ENCODE assay signal across 8 mouse cellular contexts in genomic region chr16:42745943-42746675, GRCm38 (mm10).
DNase-seq lines count a peak whose midpoint lies in the region; ATAC-seq lines count a peak whose summit lies in the region.

No protein-coding gene starts in this region.

- peaks cover 9% of the 10 kb centered on the region for H3K4me1 ChIP-seq in heart, embryonic 13.5 days
- H3K4me1 ChIP-seq in heart, embryonic 11.5 days (ENCODE audit: control insufficient read depth, insufficient read depth, low read length): no peaks in the 10 kb centered on the region; the same call in 1 of the 2 replicates
- peaks cover 11% of the 10 kb centered on the region for H3K4me1 ChIP-seq in embryonic facial prominence, embryonic 10.5 days
- peaks cover 5% of the 10 kb centered on the region; the same call in 1 of the 2 replicates for H3K4me1 ChIP-seq in stomach, embryonic 15.5 days

- H3K27ac ChIP-seq in heart, embryonic 13.5 days (replicated peaks): no peak overlapping the region
- no peak overlapping the region for H3K27ac ChIP-seq in heart, embryonic 11.5 days (ENCODE audit: low read depth, low read length)
- H3K27ac ChIP-seq in embryonic facial prominence, embryonic 10.5 days (replicated peaks): no peak overlapping the region
- H3K27ac ChIP-seq in stomach, embryonic 15.5 days: no peak overlapping the region

- H3K4me2 ChIP-seq in heart, embryonic 13.5 days: peak overlapping the region; percentile 42
- H3K4me2 ChIP-seq in heart, embryonic 11.5 days: no peak overlapping the region
- peak overlapping the region; percentile 25 for H3K4me2 ChIP-seq in stomach, embryonic 15.5 days

- peak; percentile 86 for DNase-seq in 3T3-L1 (ENCODE audit: low read depth, low spot score)
- peak; percentile 12 for DNase-seq in embryonic facial prominence, embryonic 10.5 days (ENCODE audit: low spot score)
- peak; percentile 3 to 14 for DNase-seq in layer of hippocampus, postnatal 14 days (ENCODE audit: low spot score in 2 of 2)
- DNase-seq in adipocyte (ENCODE audit: low spot score): no peak

- no peak overlapping the region for H3K9ac ChIP-seq in heart, embryonic 13.5 days
- H3K9ac ChIP-seq in heart, embryonic 11.5 days (ENCODE audit: low read depth, low read length): no peak overlapping the region
- H3K9ac ChIP-seq in stomach, embryonic 15.5 days: no peak overlapping the region

- no peaks in the 10 kb centered on the region for H3K36me3 ChIP-seq in heart, embryonic 13.5 days
- no peaks in the 10 kb centered on the region for H3K36me3 ChIP-seq in heart, embryonic 11.5 days (ENCODE audit: control insufficient read depth, insufficient read depth, low read length)
- H3K36me3 ChIP-seq in embryonic facial prominence, embryonic 10.5 days (replicated peaks): no peaks in the 10 kb centered on the region
- no peaks in the 10 kb centered on the region for H3K36me3 ChIP-seq in stomach, embryonic 15.5 days

- H3K9me3 ChIP-seq in heart, embryonic 13.5 days: no peaks in the 10 kb centered on the region
- no peaks in the 10 kb centered on the region for H3K9me3 ChIP-seq in heart, embryonic 11.5 days (replicated peaks; ENCODE audit: control insufficient read depth, low read length)
- H3K9me3 ChIP-seq in embryonic facial prominence, embryonic 10.5 days: no peaks in the 10 kb centered on the region; the same call in 1 of the 2 replicates
- no peaks in the 10 kb centered on the region for H3K9me3 ChIP-seq in stomach, embryonic 15.5 days

- 32% methylated on average over 11 of the region's 11 CpGs for WGBS in heart, embryonic 13.5 days
- 41% methylated on average over 11 of the region's 11 CpGs for WGBS in heart, embryonic 11.5 days (ENCODE audit: insufficient replicate concordance)
- WGBS in embryonic facial prominence, embryonic 10.5 days: 60% methylated on average over 11 of the region's 11 CpGs
- 21% methylated on average over 11 of the region's 11 CpGs for WGBS in stomach, embryonic 15.5 days

- H3K27me3 ChIP-seq in heart, embryonic 13.5 days (replicated peaks): no peaks in the 10 kb centered on the region
- H3K27me3 ChIP-seq in heart, embryonic 11.5 days (ENCODE audit: control insufficient read depth, insufficient read depth, low read length): no peaks in the 10 kb centered on the region
- H3K27me3 ChIP-seq in embryonic facial prominence, embryonic 10.5 days (replicated peaks; ENCODE audit: low read depth, poor library complexity, severe bottlenecking): no peaks in the 10 kb centered on the region
- H3K27me3 ChIP-seq in stomach, embryonic 15.5 days (replicated peaks): no peaks in the 10 kb centered on the region

- no peak for ATAC-seq in heart, embryonic 13.5 days (ENCODE audit: extremely low read depth, insufficient number of reproducible peaks, low FRiP score, low TSS enrichment)
- ATAC-seq in heart, embryonic 11.5 days (replicated peaks; ENCODE audit: insufficient number of reproducible peaks, low FRiP score, low TSS enrichment): no peak
- no peak for ATAC-seq in stomach, embryonic 15.5 days (ENCODE audit: insufficient read depth, low FRiP score, low read depth)
- ATAC-seq in CD4-positive, CD25-positive, alpha-beta regulatory T cell, adult 4 months: no peak

- no peak overlapping the region for H3K4me3 ChIP-seq in heart, embryonic 13.5 days
- H3K4me3 ChIP-seq in heart, embryonic 11.5 days (ENCODE audit: low read depth, low read length): no peak overlapping the region
- no peak overlapping the region for H3K4me3 ChIP-seq in embryonic facial prominence, embryonic 10.5 days
- H3K4me3 ChIP-seq in stomach, embryonic 15.5 days (replicated peaks): no peak overlapping the region
